Mouse (Mus musculus) forebrain, postnatal 0 days (tissue): Measurements from ENCODE around the gene Cldn1. TPM values are rescaled to one million over a fixed set of nuclear protein-coding genes. Genes with fewer than 3 reads are reported as not detected.

Experiments used
- ATAC-seq: fragments of 200-750 bp; cut with Nextera tagmentation; 2 replicates; pipeline ENCODE4 v1.8.0; 2017; ENCODE audit warnings: mild to moderate bottlenecking, moderate library complexity
- DNase-seq: peaks from one replicate; pipeline ENCODE4 v3.0.0-alpha.2; 2015
- H3K27ac ChIP-seq: fragments of 300-500 bp; sonication (generic); 2 replicates; pipeline ENCODE4 v1.5.1; 2014; ENCODE audit warnings: low read depth, mild to moderate bottlenecking, antibody characterized with exemption, low read length, moderate library complexity, mixed read lengths
- H3K27me3 ChIP-seq: fragments of 300-500 bp; sonication (generic); 2 replicates; pipeline ENCODE4 v1.6.1; 2014; ENCODE audit warnings: mild to moderate bottlenecking, low read length, mixed read lengths; ENCODE audit not compliant: insufficient read depth
- H3K36me3 ChIP-seq: fragments of 300-500 bp; sonication (generic); 2 replicates; pipeline ENCODE4 v1.6.1; 2014; ENCODE audit warnings: mild to moderate bottlenecking, moderate library complexity; ENCODE audit not compliant: insufficient read depth
- H3K4me1 ChIP-seq: fragments of 300-500 bp; sonication (generic); 2 replicates; pipeline ENCODE4 v1.6.1; 2014; ENCODE audit warnings: antibody characterized with exemption; ENCODE audit not compliant: insufficient read depth
- H3K4me2 ChIP-seq: fragments of 300-500 bp; sonication (generic); 2 replicates; pipeline ENCODE4 v1.6.1; 2014; ENCODE audit warnings: low read depth, mild to moderate bottlenecking, moderate library complexity
- H3K4me3 ChIP-seq: fragments of 300-500 bp; sonication (generic); 2 replicates; pipeline ENCODE4 v1.5.1; 2014; ENCODE audit warnings: low read depth, low read length, mixed read lengths
- H3K9ac ChIP-seq: fragments of 300-500 bp; sonication (generic); 2 replicates; pipeline ENCODE4 v1.6.1; 2014; ENCODE audit warnings: mild to moderate bottlenecking
- H3K9me3 ChIP-seq: fragments of 300-500 bp; sonication (generic); 2 replicates; pipeline ENCODE4 v1.6.1; 2016; ENCODE audit warnings: low read length
- CTCF ChIP-seq: sonication (generic); IDR thresholded peaks from 2 replicates; pipeline ENCODE4 v1.5.1; 2016; ENCODE audit warnings: antibody characterized with exemption, control low read depth, low read depth
- WGBS: fragments of 180-500 bp; shearing (Covaris S2); extraction: QIAGEN DNeasy Blood & Tissue Kit; methylation state at CpG from one replicate; pipeline ENCODE4 v1.1.7; 2014; 5-methylcytosine and 5-hydroxymethylcytosine counted together
- polyA plus RNA-seq: library from polyadenylated mRNA; unstranded; fragments of >200 nt; fragmentation: Nextera tagmentation; extraction: Ambion mirVana; gene quantifications from 2 replicates; pipeline ENCODE4 v1.2.1, GENCODE M21; 2015
- total RNA-seq: library from RNA; depleted of rRNA; stranded (reverse); fragments of >200 nt; gene quantifications from 2 replicates; pipeline ENCODE4 v1.2.3, GENCODE M21; 2014

Cldn1 gene
- total and polyA plus RNA-seq, 2 experiments from 2014 or later = 5.3 to 5.8 TPM

DNA sequence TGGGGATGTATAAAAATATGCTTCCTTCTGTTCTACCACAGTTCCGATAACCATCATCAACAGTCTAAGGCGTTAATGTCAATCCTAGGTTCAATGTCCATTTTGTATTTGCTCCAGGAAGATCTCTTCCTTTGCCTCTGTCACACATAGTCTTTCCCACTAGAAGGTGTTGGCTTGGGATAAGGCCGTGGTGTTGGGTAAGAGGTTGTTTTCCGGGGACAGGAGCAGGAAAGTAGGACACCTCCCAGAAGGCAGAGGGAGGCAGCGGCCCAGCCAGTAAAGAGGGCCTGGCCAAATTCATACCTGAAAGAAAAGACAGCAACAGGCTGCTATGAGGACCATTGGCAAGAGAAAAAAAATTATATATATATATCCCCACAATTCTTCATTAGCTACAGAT lies 12.7 kb downstream of the Cldn1 start:
- Histone ChIP-seq H3K27ac (no peak overlapping the region), H3K36me3 (no peaks in the 10 kb centered on the region), H3K4me3 (no peak overlapping the region), H3K4me2 (no peak overlapping the region), H3K4me1 (no peaks in the 10 kb centered on the region), H3K9me3 (no peaks in the 10 kb centered on the region), H3K9ac (no peak overlapping the region), H3K27me3 (no peaks in the 10 kb centered on the region)
- TF ChIP-seq CTCF = no peak
- ATAC-seq = no peak
- DNase-seq = no peak
- WGBS = 96% methylated on average over 5 of the region's 5 CpGs

DNA sequence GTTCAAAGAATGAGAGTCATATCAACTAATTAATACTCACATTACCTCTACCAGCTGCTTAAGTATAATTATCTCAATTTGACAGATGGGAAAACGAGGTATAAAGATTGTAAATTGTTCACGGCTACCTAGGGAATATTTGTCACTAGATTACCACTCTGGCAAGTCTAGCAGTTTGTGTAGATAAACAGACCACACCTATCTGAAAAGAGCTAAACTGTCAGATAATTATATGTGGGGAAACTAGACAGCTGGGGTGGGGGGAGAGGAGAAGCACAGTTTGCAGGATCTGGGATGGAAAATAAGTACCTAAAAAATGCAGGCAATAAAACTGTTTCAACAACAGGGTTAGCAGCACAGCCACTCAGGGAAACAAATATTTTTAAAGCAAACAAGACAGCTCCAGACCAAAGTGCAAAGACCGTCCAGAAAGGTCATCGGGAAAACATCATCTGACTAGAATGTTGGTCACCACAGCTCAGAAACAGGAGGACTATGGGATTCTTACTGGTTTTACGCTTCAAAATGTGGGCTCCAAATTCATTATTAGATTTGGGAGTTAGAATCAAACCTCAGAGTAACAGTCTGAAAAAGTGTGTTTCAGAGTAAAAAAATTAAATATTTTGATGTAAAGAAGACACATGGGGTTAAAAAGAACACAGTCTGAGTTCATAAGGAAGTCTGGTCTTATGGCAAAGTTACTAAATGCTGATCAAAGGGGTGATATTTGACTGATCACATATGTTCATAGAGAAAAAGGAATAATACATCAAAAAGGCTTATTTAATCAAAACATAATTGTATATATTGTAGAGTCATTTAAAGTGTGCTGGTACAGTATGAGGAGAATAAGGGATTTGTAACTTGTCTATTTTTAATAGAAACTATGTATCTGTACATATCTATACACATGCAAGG lies 13.5 kb downstream of the Cldn1 start:
- H3K9me3 ChIP-seq = no peaks in the 10 kb centered on the region
- H3K36me3 ChIP-seq = no peaks in the 10 kb centered on the region
- no peak overlapping the region for H3K27ac ChIP-seq
- no peak overlapping the region for H3K4me2 ChIP-seq
- no peak overlapping the region for H3K4me3 ChIP-seq
- DNase-seq (no peak), ATAC-seq (no peak; the same call in 1 of the 2 replicates)
- 70% methylated on average over 5 of the region's 5 CpGs for WGBS
- no peak for TF ChIP-seq CTCF
- no peak overlapping the region for H3K9ac ChIP-seq
- no peaks in the 10 kb centered on the region for H3K27me3 ChIP-seq
- no peaks in the 10 kb centered on the region for H3K4me1 ChIP-seq

DNA sequence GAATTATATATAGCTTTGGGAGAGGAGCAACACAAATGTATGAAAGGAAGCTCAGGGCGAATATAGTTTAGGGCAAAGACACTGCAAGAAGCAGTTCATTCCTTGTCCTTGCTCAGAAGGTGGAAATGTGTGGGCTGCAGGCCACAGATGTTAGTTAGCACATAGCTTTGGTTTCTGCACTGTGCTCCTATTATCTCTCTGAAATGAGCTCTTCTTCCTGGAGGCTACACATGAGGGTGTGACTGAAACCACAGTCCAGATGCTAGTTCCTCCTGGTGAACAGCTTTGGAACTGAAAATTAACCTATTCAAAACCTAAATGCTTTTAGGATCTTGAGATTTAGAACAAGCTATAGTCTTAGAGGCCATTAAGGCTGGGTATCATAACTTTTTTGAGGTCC lies 16.1 kb downstream of the Cldn1 start:
- Histone ChIP-seq H3K4me3 (no peak overlapping the region), H3K9me3 (no peaks in the 10 kb centered on the region), H3K27ac (no peak overlapping the region), H3K9ac (no peak overlapping the region), H3K4me1 (no peaks in the 10 kb centered on the region), H3K27me3 (no peaks in the 10 kb centered on the region), H3K4me2 (no peak overlapping the region), H3K36me3 (no peaks in the 10 kb centered on the region)
- ATAC-seq (no peak), DNase-seq (no peak)
- no peak for TF ChIP-seq CTCF
- 86% methylated on average over 1 of the region's 1 CpGs for WGBS

DNA sequence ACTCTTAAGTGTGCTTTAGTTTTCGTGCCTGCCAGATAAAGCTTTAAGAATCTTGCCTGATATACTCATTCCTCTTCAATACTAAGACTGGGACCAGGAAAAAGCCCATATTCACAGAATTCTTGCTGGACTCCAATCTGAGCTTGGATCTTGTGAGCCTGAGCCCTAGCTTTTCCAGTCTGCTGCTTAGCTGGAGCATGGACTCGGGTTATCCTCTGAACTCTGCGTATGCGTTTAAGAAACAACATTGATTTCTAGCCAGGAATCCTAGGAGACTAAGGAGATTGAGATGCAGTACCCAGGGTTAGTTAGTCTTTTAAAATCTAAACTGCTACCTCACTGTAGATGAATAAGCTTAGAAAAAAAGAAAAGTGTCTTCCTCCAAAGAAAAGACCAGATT lies 20.9 kb downstream of the Cldn1 start:
- no peaks in the 10 kb centered on the region for H3K4me1 ChIP-seq
- no peak for TF ChIP-seq CTCF
- no peak overlapping the region for H3K4me3 ChIP-seq
- no peaks in the 10 kb centered on the region for H3K27me3 ChIP-seq
- no peaks in the 10 kb centered on the region for H3K36me3 ChIP-seq
- no peak overlapping the region for H3K27ac ChIP-seq
- no peak overlapping the region for H3K9ac ChIP-seq
- H3K9me3 ChIP-seq = no peaks in the 10 kb centered on the region
- no peak for ATAC-seq
- DNase-seq = no peak
- H3K4me2 ChIP-seq = no peak overlapping the region
- 86% methylated on average over 4 of the region's 4 CpGs for WGBS

DNA sequence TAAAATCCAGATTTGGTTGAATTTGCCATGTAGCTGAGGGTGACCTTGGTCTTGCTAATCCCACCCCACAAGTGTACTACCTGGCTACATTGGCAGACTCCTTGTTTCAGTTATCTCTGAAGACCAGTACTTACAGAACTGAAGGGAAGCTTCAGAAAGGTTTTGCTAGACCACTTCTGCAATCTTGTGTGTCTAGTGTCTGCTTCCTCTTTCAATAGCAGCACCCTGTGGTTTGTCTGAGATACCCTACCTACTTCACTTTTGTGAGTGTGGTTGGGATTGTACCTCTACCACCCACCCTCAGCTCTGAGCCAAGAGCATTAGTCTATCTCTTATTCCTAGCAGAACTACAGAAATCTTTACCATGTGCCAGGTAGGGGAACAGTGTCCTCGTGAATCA lies 22.8 kb downstream of the Cldn1 start:
- Histone ChIP-seq H3K4me2 (no peak overlapping the region), H3K36me3 (no peaks in the 10 kb centered on the region), H3K4me1 (no peaks in the 10 kb centered on the region), H3K27me3 (no peaks in the 10 kb centered on the region), H3K27ac (no peak overlapping the region), H3K4me3 (no peak overlapping the region), H3K9ac (no peak overlapping the region), H3K9me3 (no peaks in the 10 kb centered on the region)
- no peak for ATAC-seq
- whole genome bisulfite sequencing = 73% methylated on average over 1 of the region's 1 CpGs
- DNase-seq = no peak
- TF ChIP-seq CTCF = no peak

DNA sequence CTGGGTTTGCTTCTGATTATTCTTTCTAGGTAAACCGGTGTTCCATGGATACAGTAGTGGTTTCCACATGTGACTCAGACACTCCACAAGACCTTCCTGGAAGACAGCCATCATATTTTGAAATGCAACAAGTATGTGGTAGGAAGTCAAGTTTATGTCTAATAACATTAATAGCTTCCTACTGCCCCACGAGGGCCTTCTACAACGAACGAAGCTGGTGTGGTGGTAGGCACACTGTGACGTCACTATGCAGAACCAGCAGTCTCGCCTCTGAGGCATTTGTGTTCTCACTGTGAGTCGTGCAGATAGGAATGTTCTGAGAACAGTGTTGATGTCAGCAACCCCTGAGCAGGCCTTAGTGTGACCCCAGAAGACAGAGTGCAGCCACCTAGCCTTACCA lies 55.4 kb downstream of the Cldn1 start:
- Histone ChIP-seq H3K4me1 (no peaks in the 10 kb centered on the region), H3K4me2 (no peak overlapping the region), H3K36me3 (no peaks in the 10 kb centered on the region), H3K27me3 (no peaks in the 10 kb centered on the region), H3K27ac (no peak overlapping the region), H3K4me3 (no peak overlapping the region), H3K9ac (no peak overlapping the region), H3K9me3 (no peaks in the 10 kb centered on the region)
- DNase-seq (no peak), ATAC-seq (no peak)
- WGBS = 84% methylated on average over 7 of the region's 7 CpGs
- TF ChIP-seq CTCF = no peak

DNA sequence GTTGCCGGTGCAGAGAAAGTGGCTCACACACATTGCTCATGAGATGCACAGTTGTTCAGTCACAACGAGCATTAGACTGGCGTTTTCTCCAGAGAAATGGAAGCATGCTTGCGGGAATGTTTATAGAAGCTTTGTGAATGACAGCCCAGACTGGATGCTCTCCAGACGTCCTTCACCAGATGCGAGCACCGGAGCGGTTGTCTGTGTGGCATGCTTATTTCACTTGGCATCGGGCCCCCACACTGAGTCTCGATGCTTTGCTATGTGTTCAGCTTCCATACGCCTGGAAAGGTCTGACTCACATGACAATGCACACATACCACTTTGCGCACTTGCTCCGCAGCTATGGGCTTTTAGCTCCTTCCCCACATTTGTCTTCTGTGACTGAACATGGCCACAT lies 56.8 kb downstream of the Cldn1 start:
- peak; percentile 70; the same call in 1 of the 2 replicates for ATAC-seq
- no peaks in the 10 kb centered on the region for H3K4me1 ChIP-seq

More for the DNA sequence above, 56.8 kb downstream of the Cldn1 start:
- Histone ChIP-seq H3K36me3 (no peaks in the 10 kb centered on the region), H3K9me3 (no peaks in the 10 kb centered on the region), H3K27ac (no peak overlapping the region), H3K4me2 (peak overlapping the region; percentile 8; the same call in 1 of the 2 replicates), H3K4me3 (no peak overlapping the region), H3K9ac (no peak overlapping the region), H3K27me3 (no peaks in the 10 kb centered on the region)
- 44% methylated on average over 13 of the region's 13 CpGs for WGBS
- no peak for TF ChIP-seq CTCF
- peak; percentile 68 for DNase-seq
